Mouse (Mus musculus) urinary bladder, postnatal 0 days (tissue): Measurements from ENCODE around the gene Unkl. TPM values are rescaled to one million over a fixed set of nuclear protein-coding genes. Genes with fewer than 3 reads are reported as not detected.

Source experiments
- microRNA-seq: library from miRNA; unstranded; fragments of <30 nt; microRNA quantifications from one replicate; pipeline ENCODE4, GENCODE M21; 2016
- polyA plus RNA-seq: library from polyadenylated mRNA; unstranded; fragments of >200 nt; fragmentation: Nextera tagmentation; extraction: Ambion mirVana; gene quantifications from 2 replicates; pipeline ENCODE4 v1.2.1, GENCODE M21; 2015

The Unkl gene
- 3.7 and 3.9 TPM in 2 replicates for polyA plus RNA-seq

DNA sequence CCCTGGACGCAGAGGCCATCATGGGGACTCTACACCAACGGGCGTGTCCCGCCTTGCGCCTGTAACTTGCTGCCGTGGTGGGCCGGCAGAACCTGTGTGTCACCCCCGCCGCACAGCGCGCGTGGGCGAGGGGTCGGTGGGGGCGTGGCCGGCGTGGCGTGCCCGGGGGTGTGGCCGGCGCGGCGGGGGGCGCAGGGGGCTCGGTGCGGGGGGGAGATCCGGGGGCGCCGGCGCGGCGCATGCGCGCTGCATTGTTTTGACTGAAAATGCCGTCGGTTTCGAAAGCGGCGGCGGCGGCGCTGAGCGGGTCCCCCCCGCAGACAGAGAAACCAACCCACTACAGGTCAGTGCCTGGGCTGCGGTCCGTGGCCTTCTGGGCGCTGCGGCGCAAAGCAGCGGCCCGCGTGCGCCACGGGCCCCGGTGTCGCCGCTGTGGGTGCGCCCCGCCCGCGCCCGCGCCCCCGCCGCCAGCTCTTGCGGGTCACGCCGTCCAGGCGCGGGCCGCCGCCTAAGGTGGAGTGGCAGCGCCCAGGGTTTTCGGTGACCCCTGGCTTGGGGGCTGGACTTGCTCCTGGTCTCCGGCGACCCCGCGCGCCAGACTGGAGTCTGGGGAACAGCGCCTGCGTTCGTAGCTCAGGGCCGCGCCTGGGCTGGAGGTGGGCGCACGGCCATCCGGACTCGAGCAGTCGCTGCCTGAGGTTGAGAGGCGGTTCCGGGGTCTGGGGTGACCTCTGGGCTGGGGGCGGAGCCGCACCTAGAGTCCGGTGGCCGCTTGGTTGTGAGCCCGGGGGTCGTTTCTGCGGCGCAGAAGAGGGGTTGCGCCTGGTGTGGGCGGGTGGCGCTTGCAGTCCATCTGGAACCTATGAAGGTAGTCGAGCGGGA is at the start of gene Unkl:
Gene Unkl, plus strand, starts transcription at position 248 of the 882 bp plus-strand sequence.

DNA sequence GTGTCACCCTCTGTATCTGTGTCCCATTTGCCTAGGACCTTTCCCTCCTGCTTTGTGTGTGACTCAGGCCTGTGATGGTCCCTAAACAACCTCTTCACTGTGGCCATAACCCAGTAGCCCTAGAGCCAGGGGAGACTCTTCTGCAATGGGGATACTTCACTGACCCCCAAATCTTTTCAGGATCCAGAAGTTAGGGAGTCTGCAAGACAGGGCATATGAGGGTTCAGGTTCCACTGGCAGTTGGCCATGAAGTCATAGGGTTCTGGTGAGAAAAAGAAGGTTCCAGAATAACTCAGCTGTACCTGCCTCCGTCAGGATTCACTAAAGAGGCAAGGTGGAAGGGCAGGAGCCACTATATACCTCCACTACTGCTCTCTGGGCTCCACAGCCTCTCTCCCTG is 26.0 kb upstream of the Unkl start, which contains the start of gene Ccdc154:
Gene Ccdc154, plus strand, starts transcription at position 301 of the 400 bp plus-strand sequence.

DNA sequence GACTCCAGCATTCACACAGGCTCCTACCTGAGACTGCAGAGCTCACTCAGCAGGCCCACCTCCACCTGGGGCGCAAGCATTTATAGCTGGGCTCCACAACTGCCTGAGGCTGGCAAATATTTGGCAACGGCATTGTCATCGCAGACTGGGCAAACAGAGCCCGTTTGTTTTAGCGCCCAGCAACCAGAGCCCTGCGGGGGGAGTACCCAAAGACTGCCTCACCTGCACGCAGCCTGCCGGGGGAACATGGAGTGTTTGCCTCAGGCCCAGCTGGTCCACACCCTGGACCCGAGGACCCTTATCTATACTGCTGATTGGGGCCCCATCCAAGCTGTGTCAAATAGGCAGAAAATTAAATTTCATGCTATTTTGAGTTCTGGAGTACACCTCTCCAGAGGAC is 12.8 kb upstream of the Unkl start, which contains the start of gene Gm38655:
Gene Gm38655, minus strand, starts transcription at position 61 of the 400 bp plus-strand sequence.

DNA sequence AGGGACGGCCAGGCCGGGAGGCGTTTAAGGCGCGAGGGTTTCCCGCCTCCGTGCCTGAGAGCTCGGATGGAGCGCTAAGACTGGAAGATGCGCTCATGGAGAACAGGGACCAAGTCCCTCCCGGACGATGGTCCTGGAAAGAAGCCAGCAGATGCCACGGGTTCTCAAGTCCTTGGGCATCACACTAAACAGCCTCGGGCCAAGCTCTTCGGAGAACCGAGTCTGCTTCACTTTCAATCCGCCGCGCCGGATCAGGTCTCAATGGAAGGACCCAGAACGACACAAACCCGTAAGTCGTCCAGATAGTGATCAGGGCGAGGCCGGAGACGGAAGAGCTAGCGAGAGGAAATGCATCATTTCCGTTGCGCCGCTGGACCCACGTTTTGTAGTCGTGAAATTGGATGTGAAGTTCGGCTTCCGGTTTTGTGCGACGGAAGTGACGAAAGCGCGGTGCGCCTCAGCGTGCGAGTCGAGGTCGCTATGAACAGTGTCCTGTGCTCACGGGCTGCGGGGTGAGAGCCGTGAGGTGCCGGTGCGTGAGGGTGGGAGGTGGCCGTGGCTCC is 4.0 kb upstream of the Unkl start, which contains the start of gene BC003965:
Gene BC003965, plus strand, starts transcription at position 426 of the 563 bp plus-strand sequence.

DNA sequence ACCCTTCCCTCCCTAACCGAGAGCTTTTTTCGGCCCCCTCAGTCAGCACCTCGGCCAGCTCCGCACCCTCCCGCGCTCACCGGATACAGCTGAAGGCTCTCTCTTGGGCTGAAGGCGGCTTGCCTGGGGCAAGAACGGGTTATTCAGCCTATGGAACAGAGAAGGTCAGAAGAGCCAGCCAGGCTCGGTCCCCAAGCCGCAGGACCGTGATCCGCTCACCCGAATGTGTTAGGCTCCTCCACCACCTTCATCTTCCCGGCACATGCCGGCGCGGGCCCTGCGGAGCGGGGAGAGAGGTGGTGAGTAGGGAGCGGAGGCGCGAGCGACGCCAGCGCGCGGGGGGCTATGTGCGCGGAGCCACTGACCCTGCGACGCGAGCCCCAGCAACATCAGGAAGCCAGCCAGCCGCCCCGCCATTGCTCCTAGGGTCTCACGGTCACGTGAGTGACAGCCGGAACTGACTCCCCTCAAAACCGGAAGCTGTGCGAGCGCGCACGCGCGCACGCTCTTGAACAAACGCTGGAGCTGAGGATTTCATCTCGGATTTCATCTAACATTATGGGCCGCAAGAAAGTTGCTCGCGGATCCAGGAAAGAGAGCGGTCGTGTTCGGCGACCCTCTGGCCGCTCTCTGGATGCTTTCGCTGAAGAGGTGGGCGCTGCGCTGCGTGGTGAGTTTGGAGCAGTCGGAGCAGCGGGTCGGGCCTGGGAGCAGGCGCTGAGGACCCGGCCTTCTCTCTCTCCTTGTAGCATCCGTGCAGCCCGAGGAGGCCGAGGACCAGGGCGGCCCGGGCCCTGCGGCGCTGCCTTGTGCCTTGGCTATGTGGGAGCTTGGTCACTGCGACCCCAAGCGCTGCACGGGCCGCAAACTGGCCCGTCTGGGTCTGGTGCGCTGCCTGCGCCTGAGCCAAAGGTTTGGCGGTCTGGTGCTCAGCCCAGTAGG is 51.8 kb downstream of the Unkl start, which contains the start of the genes Gnptg and Tsr3:
Gene Gnptg, minus strand, starts transcription at position 430 of the 942 bp plus-strand sequence.
Gene Tsr3, plus strand, starts transcription at position 476 of the 942 bp plus-strand sequence.

DNA sequence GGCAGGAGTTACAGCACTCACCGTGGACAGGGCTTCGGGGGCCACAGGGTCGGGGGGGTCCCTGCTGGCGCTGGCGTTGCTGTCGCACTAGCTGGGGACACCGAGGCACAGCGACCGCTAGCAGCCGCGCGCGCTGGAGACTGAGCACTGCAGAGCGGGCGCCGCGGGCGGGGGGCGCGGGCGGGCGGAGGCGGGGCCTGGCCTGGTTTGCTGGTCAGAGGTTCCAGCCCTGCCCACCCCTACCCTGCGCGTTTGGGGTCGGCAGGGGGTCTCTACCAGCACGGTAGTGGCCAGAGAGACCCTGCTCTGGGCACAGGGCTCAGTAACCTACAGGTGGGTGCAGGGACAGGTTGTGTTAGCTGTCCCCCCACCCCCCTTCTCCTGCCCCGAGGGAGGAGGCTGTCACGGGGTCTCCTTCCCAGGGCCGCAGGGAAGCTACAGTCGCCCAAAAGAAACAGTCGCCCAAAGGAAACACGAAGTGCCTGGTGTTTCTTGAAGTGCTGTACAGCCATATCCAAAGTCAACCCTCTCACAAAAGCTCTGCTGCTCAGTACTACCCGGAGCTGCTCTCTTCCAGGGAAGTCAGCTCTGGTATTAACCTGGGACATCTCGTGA is 68.0 kb downstream of the Unkl start, which contains the start of gene Baiap3:
Gene Baiap3, minus strand, starts transcription at position 225 of the 615 bp plus-strand sequence.

DNA sequence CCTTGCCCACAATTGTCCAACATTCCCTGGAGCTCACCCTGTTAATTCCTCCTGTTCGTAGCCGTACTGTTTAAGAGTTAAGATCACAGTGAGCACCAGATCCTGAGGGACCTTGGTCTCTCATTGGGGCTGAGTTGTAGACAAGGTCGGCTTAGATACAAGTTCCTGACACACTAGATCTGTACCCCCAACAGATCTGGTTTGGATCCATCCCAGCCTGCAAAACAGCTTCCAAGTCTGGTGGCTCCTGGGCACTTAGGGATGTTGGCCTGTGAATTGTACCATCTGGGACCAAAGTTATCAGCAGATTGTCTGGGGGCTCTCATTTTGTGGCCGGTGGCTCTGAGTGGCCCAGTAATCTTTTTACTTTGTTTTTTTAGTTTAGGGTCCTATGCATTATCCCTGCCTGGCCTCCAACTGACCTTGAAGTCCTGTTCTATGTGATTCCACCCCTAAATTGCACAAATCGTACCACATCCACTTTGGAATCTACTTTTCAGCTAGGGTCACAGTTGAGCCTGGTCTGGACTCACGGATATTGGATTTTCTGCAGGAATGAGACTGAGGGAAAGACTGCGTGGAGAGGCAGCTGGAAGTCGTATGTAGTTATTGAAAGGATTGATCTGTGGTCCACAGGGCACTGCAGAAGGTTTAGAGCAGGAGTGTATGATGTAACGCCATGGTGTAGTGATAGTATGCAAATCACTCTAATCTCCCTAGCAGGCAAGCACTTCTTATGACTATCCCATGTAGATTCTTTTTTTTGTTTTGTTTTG is 86.6 kb downstream of the Unkl start, which contains the start of gene Ube2i:
Gene Ube2i, minus strand, starts transcription at position 52 of the 776 bp plus-strand sequence.

Small RNAs within 50 kb of the gene (microRNA-seq; reads per million reads assigned to microRNA genes)
- not detected for gene Mir3547

Other genes starting within 250 kb of the Unkl start
- 51.5 and 66.2 TPM in 2 replicates for gene Jpt2, start 227.7 kb upstream of the Unkl start, polyA plus RNA-seq
- 2.8 and 3.1 TPM in 2 replicates for gene Cramp1l, start 172.6 kb upstream of the Unkl start, polyA plus RNA-seq
- gene Ift140, start 172.3 kb upstream of the Unkl start, polyA plus RNA-seq, result 5.4 and 6.0 TPM in 2 replicates
- gene Tmem204, start 104.8 kb upstream of the Unkl start, polyA plus RNA-seq, result 21.2 and 24.3 TPM in 2 replicates
- 17.5 and 20.7 TPM in 2 replicates for gene Telo2, start 72.4 kb upstream of the Unkl start, polyA plus RNA-seq
- not detected in 2 replicates for gene Ptx4, start 67.6 kb upstream of the Unkl start, polyA plus RNA-seq
- gene Clcn7, start 55.0 kb upstream of the Unkl start, polyA plus RNA-seq, result 15.0 and 15.7 TPM in 2 replicates
- gene Ccdc154, start 25.9 kb upstream of the Unkl start, polyA plus RNA-seq, result 0.16 TPM in 1 of 2 replicates, not detected in the other
- not detected in 2 replicates for gene Gm38655, start 12.9 kb upstream of the Unkl start, polyA plus RNA-seq
- 20.4 and 21.7 TPM in 2 replicates for gene BC003965, start 3.8 kb upstream of the Unkl start, polyA plus RNA-seq
- 24.6 and 31.8 TPM in 2 replicates for gene Gnptg, start 51.7 kb downstream of the Unkl start, polyA plus RNA-seq
- 34.5 and 36.9 TPM in 2 replicates for gene Tsr3, start 51.8 kb downstream of the Unkl start, polyA plus RNA-seq
- gene Baiap3, start 68.0 kb downstream of the Unkl start, polyA plus RNA-seq, result 1.2 and 2.0 TPM in 2 replicates
- gene Ube2i, start 86.2 kb downstream of the Unkl start, polyA plus RNA-seq, result 275 and 315 TPM in 2 replicates
- 0.82 and 1.6 TPM in 2 replicates for gene Prss34, start 110.0 kb downstream of the Unkl start, polyA plus RNA-seq
- gene Prss28, start 120.2 kb downstream of the Unkl start, polyA plus RNA-seq, result not detected in 2 replicates
- gene Prss29, start 130.3 kb downstream of the Unkl start, polyA plus RNA-seq, result not detected in 2 replicates
- 2.4 and 10.9 TPM in 2 replicates for gene Tpsab1, start 157.2 kb downstream of the Unkl start, polyA plus RNA-seq
- 43.4 and 152 TPM in 2 replicates for gene Tpsb2, start 177.9 kb downstream of the Unkl start, polyA plus RNA-seq
- 0.82 and 1.7 TPM in 2 replicates for gene Tpsg1, start 180.9 kb downstream of the Unkl start, polyA plus RNA-seq
- gene Cacna1h, start 245.4 kb downstream of the Unkl start, polyA plus RNA-seq, result 5.6 and 7.4 TPM in 2 replicates